Mouse (Mus musculus) cortical plate, adult 2 months (tissue): ENCODE measurements around the gene Eef1akmt3.
A peak's percentile ranks its signal among the peaks of the same experiment; 100 is the strongest.

Source experiments
- CTCF ChIP-seq: fragments of 200-500 bp; IDR thresholded peaks from 2 replicates; pipeline ENCODE4 v1.5.1; 2011; ENCODE audit warnings: mild to moderate bottlenecking, control low read depth, low read length; ENCODE audit not compliant: insufficient read depth; ENCODE audit errors: extremely low read depth
- POLR2A ChIP-seq: fragments of 200-500 bp; IDR thresholded peaks from 2 replicates; pipeline ENCODE4 v1.6.1; 2011; ENCODE audit warnings: mild to moderate bottlenecking, low read length, control low read depth; ENCODE audit not compliant: insufficient read depth; ENCODE audit errors: extremely low read depth

- TF ChIP-seq POLR2A, result no peak
- peak; percentile 84 for TF ChIP-seq CTCF
These were observed 16.8 kb upstream of the Eef1akmt3 start for GRCm38 (mm10) chr10:127058161-127058560.
